Comparison of ENCODE assay signal across 20 mouse cellular contexts in genomic region chr14:54219849-54220248, GRCm38 (mm10).
"Had no signal": no experiment of that assay in that cellular context is flagged by ENCODE, and none has a peak within 500 bp of the region (broad histone marks: within the 10 kb centered on the region; RNA-seq: fewer than 3 reads in every experiment).

No protein-coding gene starts in this region.

- H3K9ac ChIP-seq: limb, embryonic 15.5 days; liver, embryonic 14.5 days; liver, postnatal 0 days; lung, embryonic 14.5 days; midbrain, embryonic 12.5 days; midbrain, embryonic 15.5 days; neural tube, embryonic 13.5 days had no signal

- H3K27ac ChIP-seq: liver, embryonic 14.5 days; macrophage; midbrain, embryonic 12.5 days; midbrain, embryonic 15.5 days; neural tube, embryonic 13.5 days; stomach, postnatal 0 days had no signal

- H3K4me2 ChIP-seq: limb, embryonic 15.5 days; liver, embryonic 11.5 days; lung, embryonic 14.5 days; midbrain, embryonic 12.5 days; midbrain, embryonic 15.5 days; neural tube, embryonic 13.5 days had no signal

- H3K4me1 ChIP-seq: midbrain, embryonic 15.5 days had no signal

- H3K4me3 ChIP-seq: limb, embryonic 15.5 days; midbrain, embryonic 12.5 days; midbrain, embryonic 15.5 days; neural tube, embryonic 13.5 days had no signal

- H3K36me3 ChIP-seq: limb, embryonic 15.5 days; midbrain, embryonic 12.5 days; midbrain, embryonic 15.5 days; neural tube, embryonic 13.5 days had no signal

- H3K9me3 ChIP-seq: limb, embryonic 15.5 days; midbrain, embryonic 12.5 days; midbrain, embryonic 15.5 days; neural tube, embryonic 13.5 days had no signal

- ATAC-seq: intestine, embryonic 16.5 days; liver, postnatal 0 days; lung, postnatal 0 days; midbrain, embryonic 15.5 days had no signal

- H3K27me3 ChIP-seq: limb, embryonic 15.5 days; midbrain, embryonic 12.5 days; midbrain, embryonic 15.5 days; neural tube, embryonic 13.5 days had no signal

- DNase-seq: kidney, adult 18-20 months; kidney, adult 9 months; kidney, postnatal 14 days; kidney, postnatal 4 days; liver, postnatal 0 days; lung, embryonic 14.5 days; retina, postnatal 1 day; right cerebral cortex, postnatal 25 days; thymus, adult 18-20 months; thymus, postnatal 14 days had no signal
